ENCODE assay signal across 7 mouse cellular contexts in genomic region chr14:102981441-102982015, GRCm38 (mm10). TPM values are rescaled to one million over a fixed set of nuclear protein-coding genes. Genes with fewer than 3 reads are reported as not detected.
DNase-seq lines count a peak whose midpoint lies in the region; ATAC-seq and TF ChIP-seq lines count a peak whose summit lies in the region.

No protein-coding gene starts in this region.

- TF ChIP-seq POLR2A in kidney, adult 2 months (IDR thresholded peaks at IDR 0.05; ENCODE audit: low read depth, low read length): no peak
- TF ChIP-seq POLR2A in limb, embryonic 14.5 days (IDR thresholded peaks at IDR 0.05; ENCODE audit: borderline replicate concordance, extremely low read depth, insufficient read depth, insufficient read length): no peak
- TF ChIP-seq POLR2A in spleen, adult 2 months (IDR thresholded peaks at IDR 0.05; ENCODE audit: low read depth, low read length): no peak

- H3K27me3 ChIP-seq in embryonic facial prominence, embryonic 11.5 days (ENCODE audit: control insufficient read depth, insufficient read depth, low read length): no peaks in the 10 kb centered on the region
- no peaks in the 10 kb centered on the region for H3K27me3 ChIP-seq in kidney, adult 2 months (replicated peaks; ENCODE audit: control insufficient read depth, insufficient read depth, low read length)
- no peaks in the 10 kb centered on the region for H3K27me3 ChIP-seq in limb, embryonic 14.5 days (ENCODE audit: control insufficient read depth, insufficient read depth, low read length)
- H3K27me3 ChIP-seq in midbrain, embryonic 14.5 days (ENCODE audit: control insufficient read depth, insufficient read depth, low read length): no peaks in the 10 kb centered on the region
- no peaks in the 10 kb centered on the region for H3K27me3 ChIP-seq in spleen, adult 2 months (ENCODE audit: control insufficient read depth, insufficient read depth, low read length)

- H3K36me3 ChIP-seq in embryonic facial prominence, embryonic 11.5 days (replicated peaks; ENCODE audit: control insufficient read depth, insufficient read depth, low read depth, low read length): no peaks in the 10 kb centered on the region
- no peaks in the 10 kb centered on the region for H3K36me3 ChIP-seq in kidney, adult 2 months (ENCODE audit: control insufficient read depth, insufficient read depth, low read length)
- no peaks in the 10 kb centered on the region for H3K36me3 ChIP-seq in limb, embryonic 14.5 days (ENCODE audit: control insufficient read depth, insufficient read depth, low read length)
- H3K36me3 ChIP-seq in midbrain, embryonic 14.5 days (ENCODE audit: control insufficient read depth, insufficient read depth, low read length): no peaks in the 10 kb centered on the region
- peaks cover 1% of the 10 kb centered on the region for H3K36me3 ChIP-seq in spleen, adult 2 months (ENCODE audit: control insufficient read depth, insufficient read depth, low read length)

- H3K4me2 ChIP-seq in embryonic facial prominence, embryonic 11.5 days (ENCODE audit: low read depth, low read length): peak overlapping the region; percentile 95
- peak overlapping the region; percentile 78 for H3K4me2 ChIP-seq in limb, embryonic 14.5 days (replicated peaks; ENCODE audit: low read depth, low read length, severe bottlenecking)
- H3K4me2 ChIP-seq in midbrain, embryonic 14.5 days (ENCODE audit: low read length): peak overlapping the region; percentile 90

- H3K4me1 ChIP-seq in embryonic facial prominence, embryonic 11.5 days (ENCODE audit: control insufficient read depth, insufficient read depth, low read length): no peaks in the 10 kb centered on the region
- no peaks in the 10 kb centered on the region for H3K4me1 ChIP-seq in kidney, adult 2 months (ENCODE audit: control insufficient read depth, insufficient read depth, low read length)
- H3K4me1 ChIP-seq in limb, embryonic 14.5 days (ENCODE audit: control insufficient read depth, insufficient read depth, low read length): no peaks in the 10 kb centered on the region; the same call in 1 of the 2 replicates
- peaks cover 14% of the 10 kb centered on the region; the same call in 1 of the 2 replicates for H3K4me1 ChIP-seq in midbrain, embryonic 14.5 days (ENCODE audit: control insufficient read depth, insufficient read depth, low read length)
- H3K4me1 ChIP-seq in spleen, adult 2 months (ENCODE audit: control insufficient read depth, insufficient read depth, insufficient read length): peaks cover under 1% of the 10 kb centered on the region

- ATAC-seq in embryonic facial prominence, embryonic 11.5 days (replicated peaks; ENCODE audit: insufficient number of reproducible peaks, low FRiP score, low TSS enrichment, low read depth): peak; percentile 40
- peak; percentile 24 for ATAC-seq in limb, embryonic 14.5 days (ENCODE audit: low FRiP score, low read depth)
- peak; percentile 62 for ATAC-seq in midbrain, embryonic 14.5 days (ENCODE audit: low FRiP score, low TSS enrichment)

- H3K4me3 ChIP-seq in embryonic facial prominence, embryonic 11.5 days (ENCODE audit: low read depth, low read length): peak overlapping the region; percentile 78
- peak overlapping the region; percentile 68 for H3K4me3 ChIP-seq in kidney, adult 2 months (ENCODE audit: insufficient read depth, low read depth, low read length)
- H3K4me3 ChIP-seq in limb, embryonic 14.5 days (replicated peaks; ENCODE audit: low read length): peak overlapping the region; percentile 80
- peak overlapping the region; percentile 72 for H3K4me3 ChIP-seq in midbrain, embryonic 14.5 days (replicated peaks; ENCODE audit: low read depth, low read length)
- H3K4me3 ChIP-seq in spleen, adult 2 months (ENCODE audit: extremely low read depth, insufficient read depth, insufficient read length): peak overlapping the region; percentile 93

- H3K27ac ChIP-seq in embryonic facial prominence, embryonic 11.5 days (replicated peaks; ENCODE audit: low read depth, low read length): peak overlapping the region; percentile 72
- H3K27ac ChIP-seq in kidney, adult 2 months (ENCODE audit: insufficient read depth, low read depth, low read length): peak overlapping the region; percentile 39; the same call in 1 of the 2 replicates
- H3K27ac ChIP-seq in limb, embryonic 14.5 days (replicated peaks; ENCODE audit: low read depth, low read length): peak overlapping the region; percentile 93
- H3K27ac ChIP-seq in midbrain, embryonic 14.5 days (replicated peaks; ENCODE audit: low read depth, low read length): peak overlapping the region; percentile 84
- H3K27ac ChIP-seq in spleen, adult 2 months (ENCODE audit: insufficient read depth, low read length): peak overlapping the region; percentile 95

- under 1% methylated on average over 62 of the region's 62 CpGs for WGBS in embryonic facial prominence, embryonic 11.5 days
- WGBS in kidney, adult 2 months: under 1% methylated on average over 61 of the region's 62 CpGs
- 1% methylated on average over 44 of the region's 62 CpGs for WGBS in limb, embryonic 14.5 days
- under 1% methylated on average over 61 of the region's 62 CpGs for WGBS in midbrain, embryonic 14.5 days
- WGBS in spleen, adult 2 months: 1% methylated on average over 62 of the region's 62 CpGs

- peak overlapping the region; percentile 80 for H3K9ac ChIP-seq in embryonic facial prominence, embryonic 11.5 days (replicated peaks; ENCODE audit: low read length)
- peak overlapping the region; percentile 89 for H3K9ac ChIP-seq in limb, embryonic 14.5 days (ENCODE audit: low read depth, low read length, severe bottlenecking)
- H3K9ac ChIP-seq in midbrain, embryonic 14.5 days (replicated peaks; ENCODE audit: low read length): peak overlapping the region; percentile 75

- peak; percentile 43; the same call in 1 of the 2 replicates for TF ChIP-seq CTCF in kidney, adult 2 months (conservative IDR thresholded peaks at IDR 0.05; ENCODE audit: insufficient read depth, insufficient read length, low read depth, low read length)
- peak; percentile 41; the same call in 1 of the 2 replicates for TF ChIP-seq CTCF in spleen, adult 2 months (IDR thresholded peaks at IDR 0.05; ENCODE audit: extremely low read depth, insufficient read depth, insufficient read length, insufficient replicate concordance)

- DNase-seq in adrenal gland, postnatal 36 days: peak; percentile 71 to 74
- DNase-seq in embryonic facial prominence, embryonic 11.5 days (ENCODE audit: low spot score): peak; percentile 67
- peak; percentile 61 for DNase-seq in heart, adult 8-10 months (ENCODE audit: low spot score)
- peak; percentile 78 for DNase-seq in kidney, adult 2 months
- peak; percentile 52 for DNase-seq in limb, embryonic 14.5 days (ENCODE audit: low spot score)
- DNase-seq in midbrain, embryonic 14.5 days: peak; percentile 80
- peak; percentile 58 to 73 for DNase-seq in spleen, adult 2 months (ENCODE audit: low read depth in 1 of 2, low spot score in 2 of 2)

- no peaks in the 10 kb centered on the region for H3K9me3 ChIP-seq in embryonic facial prominence, embryonic 11.5 days (replicated peaks; ENCODE audit: control insufficient read depth, low read length)
- H3K9me3 ChIP-seq in limb, embryonic 14.5 days (ENCODE audit: control insufficient read depth, low read length): no peaks in the 10 kb centered on the region
- H3K9me3 ChIP-seq in midbrain, embryonic 14.5 days (ENCODE audit: control insufficient read depth, low read length): no peaks in the 10 kb centered on the region

RNA-seq across cellular contexts. Expression of gene Kctd12, which starts 0.9 kb away (rescaled TPM):
- 10 to 100 TPM; 32.5 to 43.8 TPM for total RNA-seq in adrenal gland, postnatal 36 days (2021)
- polyA plus RNA-seq in embryonic facial prominence, embryonic 11.5 days (2014; fragmentation: Nextera tagmentation; extraction: Ambion mirVana): 35.9 and 43.7 TPM in 2 replicates
- 10 to 100 TPM; 13.4 to 20.0 (median 18.0) TPM for total RNA-seq in heart, adult 8-10 months (2022)
- polyA plus RNA-seq in kidney, adult 2 months (2012; rRNA removed): 16.7 and 17.8 TPM in 2 replicates
- 114 and 148 TPM in 2 replicates for polyA plus RNA-seq in limb, embryonic 14.5 days (2012; rRNA removed)
- 81.4 and 84.3 TPM in 2 replicates for polyA plus RNA-seq in limb, embryonic 14.5 days (2014; fragmentation: Nextera tagmentation; extraction: Ambion mirVana)
- 18.0 and 22.7 TPM in 2 replicates for polyA plus RNA-seq in midbrain, embryonic 14.5 days (2014; fragmentation: Nextera tagmentation; extraction: Ambion mirVana)
- 36.4 and 60.3 TPM in 2 replicates for polyA plus RNA-seq in spleen, adult 2 months (2012; rRNA removed)

Comparison
In these comparisons a context has a peak if more than half of its experiments do, and no peak if none do; other contexts are left out.
1. Peak in every context shown above with its lines: DNase-seq, ATAC-seq, H3K4me3 ChIP-seq and H3K27ac ChIP-seq.
2. H3K27ac ChIP-seq: peak in every context shown above with its lines; median percentile 95 in spleen, adult 2 months; 93 in limb, embryonic 14.5 days; 84 in midbrain, embryonic 14.5 days; 72 in embryonic facial prominence, embryonic 11.5 days; 39 in kidney, adult 2 months.